Comparison of ENCODE assay signal across 8 mouse cellular contexts in genomic region chr2:165825964-165826712, GRCm38 (mm10).
A peak's percentile ranks its signal among the peaks of the same experiment; 100 is the strongest.
DNase-seq lines count a peak whose midpoint lies in the region; ATAC-seq and TF ChIP-seq lines count a peak whose summit lies in the region.

No protein-coding gene starts in this region.

- no peaks in the 10 kb centered on the region for H3K9me3 ChIP-seq in MEL (replicated peaks; ENCODE audit: insufficient read depth, low read length)
- no peaks in the 10 kb centered on the region for H3K9me3 ChIP-seq in hindbrain, embryonic 15.5 days

- WGBS in hindbrain, embryonic 15.5 days: 56% methylated on average over 10 of the region's 10 CpGs

- H3K27ac ChIP-seq in MEL (ENCODE audit: control insufficient read depth, low read depth, low read length): no peak overlapping the region
- peak overlapping the region; percentile 2; the same call in 1 of the 2 replicates for H3K27ac ChIP-seq in hindbrain, embryonic 15.5 days (replicated peaks)

- no peak overlapping the region for H3K4me2 ChIP-seq in hindbrain, embryonic 15.5 days

- peak; percentile 41 for DNase-seq in MEL (ENCODE audit: low read depth, low spot score)
- DNase-seq in cerebellum, adult 9-10 months: peak; percentile 95
- peak; percentile 79 for DNase-seq in layer of hippocampus, postnatal 36 days
- DNase-seq in lung, postnatal 14 days: peak; percentile 91
- DNase-seq in retina, postnatal 7 days (ENCODE audit: low read depth, low spot score): peak; percentile 68
- peak; percentile 51 for DNase-seq in urinary bladder, adult 2 months (ENCODE audit: low spot score)

- no peak for TF ChIP-seq POLR2A in MEL (IDR thresholded peaks at IDR 0.05; ENCODE audit: control insufficient read depth in 1 of 2, insufficient read depth in 1 of 2, low read depth in 1 of 2, low read length in 2 of 2, poor library complexity in 1 of 2)

- H3K4me3 ChIP-seq in MEL (ENCODE audit: control insufficient read depth in 1 of 2, insufficient read depth in 1 of 2, low read depth in 2 of 2, low read length in 2 of 2): no peak overlapping the region
- no peak overlapping the region for H3K4me3 ChIP-seq in hindbrain, embryonic 15.5 days

- ATAC-seq in frontal cortex, adult (ENCODE audit: low TSS enrichment): peak; percentile 64
- ATAC-seq in hindbrain, embryonic 15.5 days (ENCODE audit: low FRiP score, low read depth): peak; percentile 17; the same call in 1 of the 2 replicates

- H3K4me1 ChIP-seq in MEL (ENCODE audit: control insufficient read depth in 1 of 2, insufficient read depth in 2 of 2, low read length in 2 of 2): no peaks in the 10 kb centered on the region
- H3K4me1 ChIP-seq in hindbrain, embryonic 15.5 days (replicated peaks): peaks cover 11% of the 10 kb centered on the region

- TF ChIP-seq RAD21 in MEL (IDR thresholded peaks at IDR 0.05; ENCODE audit: low read depth, low read length): peak; percentile 34

- no peak for TF ChIP-seq EP300 in MEL (IDR thresholded peaks at IDR 0.05; ENCODE audit: low read depth in 1 of 2, low read length in 2 of 2)

- peak; percentile 42 to 71 (median 63) for TF ChIP-seq CTCF in MEL (IDR thresholded peaks at IDR 0.05 in 2 of 3, conservative IDR thresholded peaks at IDR 0.05 in 1 of 3; ENCODE audit: control insufficient read depth in 1 of 3, insufficient read depth in 1 of 3, low read depth in 2 of 3, low read length in 3 of 3, poor library complexity in 1 of 3, severe bottlenecking in 1 of 3)

- H3K36me3 ChIP-seq in MEL (ENCODE audit: control insufficient read depth in 1 of 2, insufficient read depth in 2 of 2, low read length in 2 of 2): peaks cover 0 to 16% of the 10 kb centered on the region in 2 experiments; a peak in 2 of 4 replicates
- H3K36me3 ChIP-seq in hindbrain, embryonic 15.5 days: peaks cover 34% of the 10 kb centered on the region

- H3K27me3 ChIP-seq in MEL (ENCODE audit: control insufficient read depth in 1 of 2, insufficient read depth in 2 of 2, low read length in 2 of 2): no peaks in the 10 kb centered on the region
- no peaks in the 10 kb centered on the region for H3K27me3 ChIP-seq in hindbrain, embryonic 15.5 days

- no peak overlapping the region for H3K9ac ChIP-seq in MEL (ENCODE audit: control insufficient read depth, low read depth, low read length, poor library complexity, severe bottlenecking)
- H3K9ac ChIP-seq in hindbrain, embryonic 15.5 days: no peak overlapping the region

- no peaks in the 10 kb centered on the region for H3K79me2 ChIP-seq in MEL (ENCODE audit: control insufficient read depth, insufficient read depth, low read length, poor library complexity)

TF ChIP-seq in MEL, 35 proteins besides CTCF, POLR2A, EP300 and RAD21:
- TF ChIP-seq KAT2A (conservative IDR thresholded peaks at IDR 0.05; ENCODE audit: low read depth, low read length) (no peak), NELFE (IDR thresholded peaks at IDR 0.05; ENCODE audit: low read depth, low read length) (no peak), SMC3 (IDR thresholded peaks at IDR 0.05; ENCODE audit: low read depth, low read length) (peak; percentile 79), GATA1 (IDR thresholded peaks at IDR 0.05; ENCODE audit: low read depth, low read length) (no peak), UBTF (IDR thresholded peaks at IDR 0.05; ENCODE audit: borderline replicate concordance, insufficient read depth, low read depth, low read length) (no peak), MYB (IDR thresholded peaks at IDR 0.05; ENCODE audit: low read depth, low read length) (no peak), ZC3H11A (IDR thresholded peaks at IDR 0.05; ENCODE audit: low read depth, low read length) (0 out of 2 replicates have a peak, but pooled peaks have one; percentile 24)

Comparison
In these comparisons a context has a peak if more than half of its experiments do, and no peak if none do; other contexts are left out.
1. DNase-seq: peak in every context shown above with its lines; median percentile 95 in cerebellum, adult 9-10 months; 91 in lung, postnatal 14 days; 79 in layer of hippocampus, postnatal 36 days; 68 in retina, postnatal 7 days; 51 in urinary bladder, adult 2 months; 41 in MEL.